Mouse (Mus musculus): ENCODE data around the gene Cldn34c4.
A peak's percentile ranks its signal among the peaks of the same experiment; 100 is the strongest.

Cldn34c4 gene

GRCm38 (mm10) chrX:127736454-127736853 lies at the start of gene Cldn34c4:
Gene Cldn34c4 (minus strand): TSS chrX:127736554.
- DNase-seq (ENCODE audit: low spot score in 2 of 2): no peak

GRCm38 (mm10) chrX:127747062-127747461 lies 10.7 kb upstream of the Cldn34c4 start:
- peak in 1 of 2 experiments; percentile 2 for DNase-seq (ENCODE audit: low spot score in 2 of 2)

Measured in right cerebral cortex, postnatal 36 days (tissue).